Mouse (Mus musculus) limb, embryonic 13.5 days (tissue): ENCODE data around the gene Zfp13. TPM values are rescaled to one million over a fixed set of nuclear protein-coding genes. Genes with fewer than 3 reads are reported as not detected.
A peak's percentile ranks its signal among the peaks of the same experiment; 100 is the strongest.

Source experiments
- ATAC-seq: fragments of 200-750 bp; cut with Nextera tagmentation; 2 replicates; pipeline ENCODE4 v1.8.0; 2017; ENCODE audit warnings: low read depth, moderate number of reproducible peaks, moderate TSS enrichment; ENCODE audit not compliant: low FRiP score
- H3K27ac ChIP-seq: fragments of 300-500 bp; sonication (generic); 2 replicates; pipeline ENCODE4 v1.5.1; 2015; ENCODE audit warnings: inconsistent platforms, mild to moderate bottlenecking, moderate library complexity
- H3K27me3 ChIP-seq: fragments of 300-500 bp; sonication (generic); 2 replicates; pipeline ENCODE4 v1.6.1; 2015; ENCODE audit warnings: mild to moderate bottlenecking, inconsistent platforms
- H3K36me3 ChIP-seq: fragments of 300-500 bp; sonication (generic); 2 replicates; pipeline ENCODE4 v1.6.1; 2015; ENCODE audit warnings: inconsistent platforms, mild to moderate bottlenecking, moderate library complexity
- H3K4me1 ChIP-seq: fragments of 300-500 bp; sonication (generic); 2 replicates; pipeline ENCODE4 v1.6.1; 2015; ENCODE audit warnings: inconsistent platforms
- H3K4me2 ChIP-seq: fragments of 300-500 bp; sonication (generic); replicated peaks from 2 replicates; pipeline ENCODE4 v1.6.1; 2015; ENCODE audit warnings: inconsistent platforms, mild to moderate bottlenecking, moderate library complexity
- H3K4me3 ChIP-seq: fragments of 300-500 bp; sonication (generic); 2 replicates; pipeline ENCODE4 v1.5.1; 2015; ENCODE audit warnings: moderate library complexity, mild to moderate bottlenecking, inconsistent platforms
- H3K9ac ChIP-seq: fragments of 300-500 bp; sonication (generic); 2 replicates; pipeline ENCODE4 v1.6.1; 2015; ENCODE audit warnings: mild to moderate bottlenecking, inconsistent platforms
- H3K9me3 ChIP-seq: fragments of 300-500 bp; sonication (generic); 2 replicates; pipeline ENCODE4 v1.6.1; 2016; ENCODE audit warnings: inconsistent platforms
- WGBS: fragments of 180-500 bp; shearing (Covaris S2); methylation state at CpG from one replicate; pipeline ENCODE4 v1.1.7; 2015; 5-methylcytosine and 5-hydroxymethylcytosine counted together
- polyA plus RNA-seq: library from polyadenylated mRNA; unstranded; fragments of >200 nt; fragmentation: Nextera tagmentation; extraction: Ambion mirVana; gene quantifications from 2 replicates; pipeline ENCODE4 v1.2.1, GENCODE M21; 2015

Gene Zfp13
- polyA plus RNA-seq, 1 experiment from 2014 or later: 19.9 TPM

DNA sequence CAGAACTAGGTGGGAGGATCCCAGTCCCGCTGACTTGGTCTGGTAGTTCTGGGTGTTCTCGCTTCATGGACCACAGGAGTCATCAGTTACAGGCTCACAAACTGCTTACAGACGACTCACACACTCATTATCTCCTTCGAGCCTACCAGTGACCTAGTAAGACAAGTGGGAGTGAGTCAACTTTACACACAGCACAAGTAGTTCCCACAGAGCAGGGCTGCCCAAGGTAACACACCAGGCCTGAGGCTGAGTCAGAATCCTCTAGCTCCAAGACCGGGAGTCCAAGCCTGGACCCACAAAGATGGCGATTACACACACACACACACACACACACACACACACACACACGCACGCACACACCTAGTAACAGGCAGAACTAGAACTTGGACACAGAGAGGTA lies 14.5 kb downstream of the Zfp13 start:
- Histone ChIP-seq H3K9me3 (no peaks in the 10 kb centered on the region), H3K4me1 (peaks cover 20% of the 10 kb centered on the region), H3K4me3 (peak overlapping the region; percentile 58), H3K4me2 (peak overlapping the region; percentile 93), H3K36me3 (peaks cover 36% of the 10 kb centered on the region), H3K27me3 (no peaks in the 10 kb centered on the region), H3K27ac (no peak overlapping the region), H3K9ac (peak overlapping the region; percentile 78)
- ATAC-seq: no peak
- WGBS: 84% methylated on average over 8 of the region's 8 CpGs

- Histone ChIP-seq H3K9ac (no peak overlapping the region), H3K36me3 (peaks cover 84% of the 10 kb centered on the region), H3K27ac (no peak overlapping the region), H3K4me2 (no peak overlapping the region), H3K9me3 (0 out of 2 replicates have a peak, but pooled peaks cover 4% of the 10 kb centered on the region), H3K4me1 (no peaks in the 10 kb centered on the region), H3K4me3 (no peak overlapping the region), H3K27me3 (no peaks in the 10 kb centered on the region)
- 95% methylated on average over 38 of the region's 38 CpGs for WGBS
- ATAC-seq: no peak
These were observed 23.2 kb downstream of the Zfp13 start for GRCm38 (mm10) chr17:23575951-23576552.

GRCm38 (mm10) chr17:23574130-23574529 lies 25.2 kb downstream of the Zfp13 start:
- no peak overlapping the region for H3K4me2 ChIP-seq
- 0 out of 2 replicates have a peak, but pooled peaks cover 4% of the 10 kb centered on the region for H3K9me3 ChIP-seq
- no peaks in the 10 kb centered on the region for H3K27me3 ChIP-seq
- no peaks in the 10 kb centered on the region for H3K4me1 ChIP-seq
- H3K9ac ChIP-seq: no peak overlapping the region
- WGBS: 89% methylated on average over 8 of the region's 8 CpGs
- ATAC-seq: no peak
- H3K27ac ChIP-seq: no peak overlapping the region
- no peak overlapping the region for H3K4me3 ChIP-seq
- peaks cover 64% of the 10 kb centered on the region for H3K36me3 ChIP-seq

- H3K4me1 ChIP-seq: no peaks in the 10 kb centered on the region
- 84% methylated on average over 6 of the region's 6 CpGs for WGBS
- 0 out of 2 replicates have a peak, but pooled peaks cover 4% of the 10 kb centered on the region for H3K9me3 ChIP-seq
- H3K9ac ChIP-seq: no peak overlapping the region
- ATAC-seq: no peak
- H3K27me3 ChIP-seq: no peaks in the 10 kb centered on the region
- H3K27ac ChIP-seq: no peak overlapping the region
- H3K4me3 ChIP-seq: no peak overlapping the region
- peaks cover 47% of the 10 kb centered on the region for H3K36me3 ChIP-seq
- H3K4me2 ChIP-seq: no peak overlapping the region
These were observed 27.2 kb downstream of the Zfp13 start for GRCm38 (mm10) chr17:23572059-23572458.

DNA sequence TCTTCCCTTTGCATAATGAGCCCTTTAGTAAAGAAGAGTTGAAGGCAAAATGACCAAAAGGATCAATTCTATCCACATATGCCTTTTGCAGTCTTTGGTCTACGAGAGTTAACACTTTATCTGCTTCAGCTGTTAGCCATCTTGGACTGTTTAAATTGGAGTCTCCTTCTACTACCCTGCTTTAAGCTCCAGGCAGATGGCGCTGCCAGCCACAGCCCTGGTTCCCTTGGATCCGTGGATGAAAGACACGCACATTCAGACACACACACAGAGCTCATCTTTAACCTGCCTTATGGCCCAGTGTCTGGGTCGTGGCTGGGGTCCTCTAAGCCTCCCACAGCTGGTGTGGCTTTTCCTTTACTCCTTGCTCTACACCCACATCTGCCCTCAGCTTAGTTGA lies 28.2 kb downstream of the Zfp13 start:
- Histone ChIP-seq H3K4me1 (no peaks in the 10 kb centered on the region), H3K36me3 (peaks cover 37% of the 10 kb centered on the region), H3K4me2 (no peak overlapping the region), H3K4me3 (no peak overlapping the region), H3K27me3 (no peaks in the 10 kb centered on the region), H3K9ac (no peak overlapping the region), H3K27ac (no peak overlapping the region), H3K9me3 (0 out of 2 replicates have a peak, but pooled peaks cover under 1% of the 10 kb centered on the region)
- ATAC-seq: no peak
- 11% methylated on average over 5 of the region's 5 CpGs for WGBS

- Histone ChIP-seq H3K36me3 (peaks cover 27% of the 10 kb centered on the region), H3K27me3 (no peaks in the 10 kb centered on the region), H3K4me1 (peaks cover 3% of the 10 kb centered on the region), H3K27ac (no peak overlapping the region), H3K4me3 (no peak overlapping the region), H3K4me2 (no peak overlapping the region), H3K9me3 (no peaks in the 10 kb centered on the region), H3K9ac (no peak overlapping the region)
- no peak for ATAC-seq
- WGBS: 45% methylated on average over 6 of the region's 6 CpGs
These were observed 29.3 kb downstream of the Zfp13 start for GRCm38 (mm10) chr17:23570017-23570416.

DNA sequence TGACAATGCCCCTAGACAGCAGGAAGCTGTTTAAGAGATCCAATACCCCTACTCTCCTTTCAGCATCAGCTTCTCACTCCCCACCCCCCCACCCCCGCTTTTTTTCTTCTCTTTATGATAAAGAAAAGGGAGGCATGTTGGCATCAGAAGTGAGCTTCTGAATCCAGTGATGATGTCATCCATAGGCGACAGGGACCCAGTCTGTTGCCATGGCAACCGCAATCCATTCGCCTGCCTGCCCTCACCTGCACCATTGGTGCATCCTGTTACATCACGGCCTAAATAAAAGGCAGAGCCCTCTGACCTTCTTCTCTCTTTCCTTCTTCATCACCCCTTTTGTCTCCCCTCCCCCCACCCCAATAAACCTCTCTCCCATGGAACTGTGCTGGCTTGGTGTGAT lies 30.9 kb downstream of the Zfp13 start:
- H3K4me1 ChIP-seq: peaks cover 9% of the 10 kb centered on the region
- H3K36me3 ChIP-seq: peaks cover 10% of the 10 kb centered on the region
- 40% methylated on average over 5 of the region's 5 CpGs for WGBS
- H3K9me3 ChIP-seq: no peaks in the 10 kb centered on the region
- H3K9ac ChIP-seq: no peak overlapping the region
- H3K27ac ChIP-seq: no peak overlapping the region
- H3K27me3 ChIP-seq: no peaks in the 10 kb centered on the region
- H3K4me3 ChIP-seq: no peak overlapping the region
- H3K4me2 ChIP-seq: no peak overlapping the region
- ATAC-seq: no peak

- WGBS: 55% methylated on average over 5 of the region's 5 CpGs
- no peaks in the 10 kb centered on the region for H3K9me3 ChIP-seq
- no peak for ATAC-seq
- H3K9ac ChIP-seq: no peak overlapping the region
- H3K4me2 ChIP-seq: no peak overlapping the region
- no peaks in the 10 kb centered on the region for H3K27me3 ChIP-seq
- H3K27ac ChIP-seq: no peak overlapping the region
- peaks cover 15% of the 10 kb centered on the region for H3K4me1 ChIP-seq
- no peaks in the 10 kb centered on the region for H3K36me3 ChIP-seq
- no peak overlapping the region for H3K4me3 ChIP-seq
These were observed 32.5 kb downstream of the Zfp13 start for GRCm38 (mm10) chr17:23566787-23567186.

DNA sequence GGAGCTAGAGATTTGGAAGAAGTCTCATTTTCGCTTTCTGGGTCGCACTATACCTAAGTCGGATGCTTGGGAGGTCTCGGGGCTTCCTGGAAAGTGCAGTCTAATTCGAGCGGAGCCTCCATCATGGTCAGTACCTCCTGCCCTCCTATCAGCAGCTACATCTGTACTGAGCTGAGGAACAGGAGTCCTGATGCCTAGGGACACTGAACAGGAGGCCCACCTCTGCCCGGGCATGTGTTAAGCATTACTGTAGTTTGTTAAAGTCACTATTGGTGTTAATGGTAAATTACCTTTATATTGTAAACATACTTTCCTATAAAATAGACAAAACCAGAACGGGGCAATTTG lies 34.9 kb downstream of the Zfp13 start:
- Histone ChIP-seq H3K4me3 (peak overlapping the region; percentile 76), H3K27ac (peak overlapping the region; percentile 93), H3K36me3 (peaks cover 22% of the 10 kb centered on the region), H3K4me1 (peaks cover 15% of the 10 kb centered on the region), H3K9me3 (no peaks in the 10 kb centered on the region), H3K4me2 (peak overlapping the region; percentile 86), H3K9ac (peak overlapping the region; percentile 89), H3K27me3 (no peaks in the 10 kb centered on the region)
- ATAC-seq: peak; percentile 82
- 1% methylated on average over 8 of the region's 8 CpGs for WGBS

- H3K4me1 ChIP-seq: peaks cover 15% of the 10 kb centered on the region
- H3K4me3 ChIP-seq: peak within 1 kb of the TSS; percentile 76
- peak; percentile 96 for ATAC-seq
- no peaks in the 10 kb centered on the region for H3K27me3 ChIP-seq
- H3K9me3 ChIP-seq: no peaks in the 10 kb centered on the region
- peak within 1 kb of the TSS; percentile 89 for H3K9ac ChIP-seq
- H3K4me2 ChIP-seq: peak within 1 kb of the TSS; percentile 86
- under 1% methylated on average over 59 of the region's 59 CpGs for WGBS
- H3K36me3 ChIP-seq: peaks cover 28% of the 10 kb centered on the region
- H3K27ac ChIP-seq: peak within 1 kb of the TSS; percentile 93
These were observed 35.5 kb downstream of the Zfp13 start, which contains the start of gene Zfp213 for GRCm38 (mm10) chr17:23563595-23564367. TSS of gene Zfp213 (minus strand) at chr17:23564238.

DNA sequence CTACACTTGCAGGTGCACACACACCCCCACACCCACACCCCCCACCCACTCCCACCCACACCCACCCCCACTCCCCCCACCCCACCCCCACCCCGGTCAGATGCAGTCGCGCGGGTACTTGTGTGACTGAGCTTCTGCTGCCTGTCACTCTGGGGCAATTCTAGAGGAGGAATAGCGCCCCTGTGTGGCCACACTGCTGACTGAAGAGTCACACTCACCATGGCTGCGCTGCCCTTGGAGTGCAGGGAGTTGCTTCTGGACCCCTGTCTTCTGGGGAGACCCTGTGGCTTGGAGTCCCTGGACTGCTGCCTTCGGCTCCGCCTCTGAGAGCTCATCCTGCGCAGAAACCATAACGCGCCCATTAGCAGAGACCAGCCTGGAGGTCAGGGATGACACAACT lies 39.5 kb downstream of the Zfp13 start:
- Histone ChIP-seq H3K9me3 (no peaks in the 10 kb centered on the region), H3K27ac (no peak overlapping the region), H3K4me3 (no peak overlapping the region), H3K36me3 (peaks cover 68% of the 10 kb centered on the region), H3K4me1 (peaks cover 10% of the 10 kb centered on the region), H3K9ac (no peak overlapping the region), H3K4me2 (no peak overlapping the region), H3K27me3 (no peaks in the 10 kb centered on the region)
- WGBS: 58% methylated on average over 11 of the region's 11 CpGs
- ATAC-seq: no peak

DNA sequence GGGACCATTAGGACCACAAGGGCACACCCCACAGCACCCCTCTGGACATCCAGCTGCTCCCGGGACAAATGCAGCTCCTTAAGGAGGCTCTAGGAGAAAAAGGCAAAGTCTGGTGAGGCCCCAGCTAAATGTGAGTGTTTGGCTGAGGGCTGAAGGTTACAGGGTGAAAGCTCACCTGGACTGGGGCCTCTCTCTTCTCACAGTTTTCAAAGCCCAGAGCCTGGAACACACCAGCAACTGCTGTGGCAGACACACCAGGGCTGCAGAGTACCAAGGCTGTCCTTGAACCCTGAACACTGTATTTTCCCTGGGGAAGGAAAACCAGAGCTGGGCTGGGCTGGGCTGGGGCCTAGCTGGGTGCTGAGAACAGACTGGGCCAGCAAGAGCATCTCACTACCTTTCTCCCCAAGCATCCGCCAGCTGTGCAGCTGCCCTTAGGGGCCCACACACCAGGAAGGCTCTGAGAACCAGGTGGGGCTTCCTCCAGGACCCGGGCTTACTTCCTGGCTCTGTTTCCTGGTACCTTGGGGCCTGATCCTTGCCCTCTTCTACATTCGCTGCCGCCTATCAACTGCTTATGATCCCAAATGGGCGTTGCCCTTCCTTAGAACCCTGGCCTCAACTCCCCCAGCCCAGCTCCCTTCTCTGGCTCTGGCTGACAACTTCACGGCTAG lies 43.9 kb downstream of the Zfp13 start:
- Histone ChIP-seq H3K4me2 (no peak overlapping the region), H3K36me3 (peaks cover 60% of the 10 kb centered on the region), H3K4me1 (peaks cover 5% of the 10 kb centered on the region; the same call in 1 of the 2 replicates), H3K27ac (no peak overlapping the region), H3K4me3 (no peak overlapping the region), H3K9me3 (no peaks in the 10 kb centered on the region), H3K27me3 (no peaks in the 10 kb centered on the region), H3K9ac (no peak overlapping the region)
- no peak for ATAC-seq
- WGBS: 78% methylated on average over 7 of the region's 7 CpGs
